Mouse (Mus musculus): ENCODE data around the gene Adora2b.
A peak's percentile ranks its signal among the peaks of the same experiment; 100 is the strongest.

The Adora2b gene

GRCm38 (mm10) chr11:62248401-62249244 lies at the start of gene Adora2b:
TSS of gene Adora2b (plus strand) at chr11:62248984.
- DNase-seq (ENCODE audit: low spot score in 2 of 2) = peak; percentile 61 to 70

GRCm38 (mm10) chr11:62200901-62201512 lies 47.8 kb upstream of the Adora2b start:
- DNase-seq (ENCODE audit: low spot score in 2 of 2) = no peak

- DNase-seq (ENCODE audit: low spot score in 2 of 2) = no peak
Observed at GRCm38 (mm10) chr11:62202645-62203044, 46.1 kb upstream of the Adora2b start.

- DNase-seq (ENCODE audit: low spot score in 2 of 2) = no peak
Observed at GRCm38 (mm10) chr11:62209111-62209510, 39.7 kb upstream of the Adora2b start.

- no peak for DNase-seq (ENCODE audit: low spot score in 2 of 2)
Observed at GRCm38 (mm10) chr11:62209891-62210290, 38.9 kb upstream of the Adora2b start.

GRCm38 (mm10) chr11:62213384-62213989 lies 35.3 kb upstream of the Adora2b start:
- no peak for DNase-seq (ENCODE audit: low spot score in 2 of 2)

- DNase-seq (ENCODE audit: low spot score in 2 of 2) = no peak
Observed at GRCm38 (mm10) chr11:62215107-62215506, 33.7 kb upstream of the Adora2b start.

- no peak for DNase-seq (ENCODE audit: low spot score in 2 of 2)
Observed at GRCm38 (mm10) chr11:62217751-62218150, 31.0 kb upstream of the Adora2b start.

- DNase-seq (ENCODE audit: low spot score in 2 of 2) = no peak
Observed at GRCm38 (mm10) chr11:62220756-62221510, 27.9 kb upstream of the Adora2b start.

- no peak for DNase-seq (ENCODE audit: low spot score in 2 of 2)
Observed at GRCm38 (mm10) chr11:62223416-62223815, 25.4 kb upstream of the Adora2b start.

- DNase-seq (ENCODE audit: low spot score in 2 of 2) = peak in 1 of 2 experiments; percentile 40
Observed at GRCm38 (mm10) chr11:62223962-62224361, 24.8 kb upstream of the Adora2b start.

GRCm38 (mm10) chr11:62224797-62225196 lies 24.0 kb upstream of the Adora2b start:
- no peak for DNase-seq (ENCODE audit: low spot score in 2 of 2)

- DNase-seq (ENCODE audit: low spot score in 2 of 2) = no peak
Observed at GRCm38 (mm10) chr11:62240631-62241261, 8.0 kb upstream of the Adora2b start.

- DNase-seq (ENCODE audit: low spot score in 2 of 2) = no peak
Observed at GRCm38 (mm10) chr11:62243871-62244270, 4.9 kb upstream of the Adora2b start.

- DNase-seq (ENCODE audit: low spot score in 2 of 2) = no peak
Observed at GRCm38 (mm10) chr11:62244471-62244870, 4.3 kb upstream of the Adora2b start.

GRCm38 (mm10) chr11:62247759-62248400 lies 904 bp upstream of the Adora2b start:
- DNase-seq (ENCODE audit: low spot score in 2 of 2) = no peak

- DNase-seq (ENCODE audit: low spot score in 2 of 2) = peak; percentile 43 to 70
Observed at GRCm38 (mm10) chr11:62249266-62250037, 668 bp downstream of the Adora2b start.

- peak; percentile 52 to 61 for DNase-seq (ENCODE audit: low spot score in 2 of 2)
Observed at GRCm38 (mm10) chr11:62251047-62251446, 2.3 kb downstream of the Adora2b start.

GRCm38 (mm10) chr11:62253380-62253779 lies 4.6 kb downstream of the Adora2b start:
- peak; percentile 59 to 73 for DNase-seq (ENCODE audit: low spot score in 2 of 2)

- DNase-seq (ENCODE audit: low spot score in 2 of 2) = no peak
Observed at GRCm38 (mm10) chr11:62259214-62259613, 10.4 kb downstream of the Adora2b start.
